In genomic region chr19:15513197-15513596, GRCm38 (mm10) we compare ENCODE assay signal across 18 mouse cellular contexts.
"Had no signal": no experiment of that assay in that cellular context is flagged by ENCODE, and none has a peak within 500 bp of the region (broad histone marks: within the 10 kb centered on the region; RNA-seq: fewer than 3 reads in every experiment).

No protein-coding gene starts in this region.

- H3K4me3 ChIP-seq: kidney, embryonic 15.5 days; limb, embryonic 10.5 days; limb, embryonic 13.5 days; liver, embryonic 12.5 days; liver, embryonic 15.5 days; lung, embryonic 15.5 days had no signal

- H3K27me3 ChIP-seq: liver, embryonic 12.5 days; liver, embryonic 15.5 days; lung, embryonic 15.5 days had no signal

- ATAC-seq: liver, embryonic 12.5 days had no signal

- H3K36me3 ChIP-seq: kidney, embryonic 15.5 days; limb, embryonic 10.5 days; limb, embryonic 13.5 days; liver, embryonic 12.5 days; liver, embryonic 15.5 days; lung, embryonic 15.5 days had no signal

- H3K9ac ChIP-seq: kidney, embryonic 15.5 days; limb, embryonic 13.5 days; liver, embryonic 12.5 days; liver, embryonic 15.5 days; lung, embryonic 15.5 days had no signal

- DNase-seq: kidney, adult 11 months; kidney, adult 8-10 months; kidney, postnatal 10 days; kidney, postnatal 36 days; liver; lung, adult 18-20 months; lung, postnatal 10 days; lung, postnatal 4 days; midbrain, embryonic 14.5 days; thymus, adult 18-20 months; thymus, postnatal 36 days had no signal

- H3K9me3 ChIP-seq: kidney, embryonic 15.5 days; limb, embryonic 10.5 days; limb, embryonic 13.5 days; liver, embryonic 12.5 days; liver, embryonic 15.5 days; lung, embryonic 15.5 days had no signal

- H3K4me1 ChIP-seq: limb, embryonic 10.5 days; limb, embryonic 13.5 days; liver, embryonic 12.5 days; liver, embryonic 15.5 days; lung, embryonic 15.5 days had no signal

- H3K27ac ChIP-seq: kidney, embryonic 15.5 days; limb, embryonic 10.5 days; limb, embryonic 13.5 days; liver, embryonic 12.5 days; liver, embryonic 15.5 days; lung, embryonic 15.5 days had no signal

- H3K4me2 ChIP-seq: kidney, embryonic 15.5 days; limb, embryonic 13.5 days; liver, embryonic 12.5 days; liver, embryonic 15.5 days; lung, embryonic 15.5 days; midbrain, embryonic 11.5 days had no signal
